Mouse (Mus musculus): ENCODE data around the gene Marveld2.

GRCm38 (mm10) chr13:100607756-100608155, 9.0 kb downstream of the Marveld2 start:
- no peak; the same call in 1 of the 2 replicates for TF ChIP-seq CTCF (IDR thresholded peaks at IDR 0.05; ENCODE audit: low read depth)
- no peak for TF ChIP-seq EP300 (IDR thresholded peaks at IDR 0.05; ENCODE audit: low read depth)
